Mouse (Mus musculus) adrenal gland, adult 2 months (tissue): Measurements from ENCODE around the gene Mettl6. TPM values are rescaled to one million over a fixed set of nuclear protein-coding genes. Genes with fewer than 3 reads are reported as not detected.
A peak's percentile ranks its signal among the peaks of the same experiment; 100 is the strongest.
"Not testable (repeated sequence)": the region's sequence is repeated elsewhere in the genome, so short reads cannot be mapped to it uniquely, and the experiment has no call there.

Experiments used
- DNase-seq: peaks from one replicate; pipeline ENCODE4 v3.0.0; 2021
- polyA plus RNA-seq: library from polyadenylated mRNA; depleted of rRNA; stranded (reverse); fragments of >200 nt; gene quantifications from 2 replicates; pipeline ENCODE4 v1.2.3, GENCODE M21; 2012
- total RNA-seq, 2 experiments: library from RNA; stranded (reverse); gene quantifications; 2 replicates each; pipeline ENCODE4 v1.2.3; 2021

Gene Mettl6
- total and polyA plus RNA-seq, 3 experiments: 3.8 to 18.7 (median 18.7) TPM

- DNase-seq: no peak
Measured at GRCm38 (mm10) chr14:31473297-31473696, 21.5 kb downstream of the Mettl6 start.

DNA sequence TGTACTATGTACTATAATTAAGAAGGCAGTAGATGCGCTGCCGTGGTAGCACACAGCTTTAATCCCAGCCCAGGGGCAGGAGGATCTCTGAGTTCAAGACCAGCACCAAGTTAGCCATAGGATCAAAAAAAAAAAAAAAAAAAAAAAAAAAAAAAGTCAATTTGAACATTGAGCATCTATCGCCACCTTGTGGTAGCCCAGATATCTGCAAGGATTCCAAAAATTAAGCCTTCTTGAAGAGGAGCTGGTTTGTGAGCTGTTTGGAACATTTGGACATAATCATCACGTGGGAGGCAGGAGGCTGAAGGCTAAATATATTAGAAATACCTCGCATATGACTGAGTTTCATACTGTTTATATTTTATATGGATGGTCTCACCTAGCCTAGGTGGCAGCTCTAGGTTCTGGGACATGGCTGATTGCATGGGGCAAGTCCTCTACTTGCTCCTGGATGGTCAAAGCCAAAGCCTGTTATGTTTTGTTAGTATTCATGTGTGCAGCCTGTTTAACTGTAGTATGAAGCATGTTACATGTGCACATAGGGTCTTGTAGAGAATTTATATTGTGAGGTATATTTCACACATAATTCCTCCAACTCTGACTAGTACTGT is 22.3 kb downstream of the Mettl6 start:
- DNase-seq: peak; percentile 39

GRCm38 (mm10) chr14:31469711-31470110 is 25.1 kb downstream of the Mettl6 start:
- DNase-seq: no peak

DNA sequence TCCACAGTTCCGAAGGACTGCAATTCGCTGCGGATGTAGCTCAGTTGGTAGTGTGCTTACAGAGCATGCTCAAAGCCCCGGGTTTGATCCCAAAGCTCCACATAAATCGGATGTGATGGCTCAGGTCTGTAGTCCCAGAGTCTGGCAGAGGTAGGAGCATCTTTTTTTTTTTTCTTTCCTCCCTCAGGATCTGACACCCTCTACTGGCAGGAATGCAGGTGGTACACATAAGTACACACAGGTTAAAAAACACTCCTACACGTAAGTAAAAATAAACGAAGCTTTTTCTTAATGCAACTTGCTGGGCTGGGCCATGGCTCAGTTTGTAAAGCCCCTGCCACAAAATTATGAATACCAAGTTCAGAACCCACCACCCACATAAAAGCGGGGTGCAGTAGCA is 30.7 kb downstream of the Mettl6 start:
- no peak for DNase-seq

- no peak for DNase-seq
Measured at GRCm38 (mm10) chr14:31462886-31463285, 32.0 kb downstream of the Mettl6 start.

DNA sequence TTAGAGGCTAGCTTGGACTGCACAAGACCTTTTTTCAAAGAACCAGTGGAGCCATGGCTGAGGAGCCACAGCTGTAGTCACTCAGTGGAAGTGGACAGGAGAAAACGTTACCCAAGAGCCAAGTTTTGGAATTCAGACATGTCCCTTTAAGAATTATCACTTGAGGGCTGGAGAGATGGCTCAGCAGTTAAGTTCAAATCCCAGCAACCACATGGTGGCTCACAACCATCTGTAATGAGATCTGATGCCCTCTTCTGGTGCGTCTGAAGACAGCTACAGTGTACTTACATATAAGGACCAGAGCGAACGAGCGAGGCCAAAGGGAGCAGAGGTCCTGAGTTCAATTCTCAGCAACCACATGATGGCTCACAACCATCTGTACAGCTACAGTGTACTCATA is 32.6 kb downstream of the Mettl6 start:
- DNase-seq: not testable (repeated sequence)

DNA sequence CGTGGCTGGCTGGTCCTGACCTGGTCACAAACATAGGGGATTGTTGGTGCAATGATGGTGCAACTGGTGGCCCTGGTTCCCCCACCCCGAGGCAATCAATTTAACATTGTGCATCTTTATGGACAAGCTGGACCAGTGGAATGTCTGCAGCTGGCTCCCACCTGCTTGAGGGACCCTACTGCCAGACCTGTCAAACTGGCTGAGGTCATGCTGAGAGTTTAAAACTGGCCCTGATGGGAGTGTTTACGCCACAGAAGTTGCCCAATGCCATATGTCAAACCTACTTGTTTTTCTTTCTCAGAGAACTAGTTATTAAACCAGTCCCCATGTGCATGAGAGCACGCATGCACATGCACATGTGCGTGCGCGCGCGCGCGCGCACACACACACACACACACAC is 36.8 kb downstream of the Mettl6 start:
- DNase-seq: no peak

GRCm38 (mm10) chr14:31456064-31456721 is 38.6 kb downstream of the Mettl6 start:
- no peak for DNase-seq

DNA sequence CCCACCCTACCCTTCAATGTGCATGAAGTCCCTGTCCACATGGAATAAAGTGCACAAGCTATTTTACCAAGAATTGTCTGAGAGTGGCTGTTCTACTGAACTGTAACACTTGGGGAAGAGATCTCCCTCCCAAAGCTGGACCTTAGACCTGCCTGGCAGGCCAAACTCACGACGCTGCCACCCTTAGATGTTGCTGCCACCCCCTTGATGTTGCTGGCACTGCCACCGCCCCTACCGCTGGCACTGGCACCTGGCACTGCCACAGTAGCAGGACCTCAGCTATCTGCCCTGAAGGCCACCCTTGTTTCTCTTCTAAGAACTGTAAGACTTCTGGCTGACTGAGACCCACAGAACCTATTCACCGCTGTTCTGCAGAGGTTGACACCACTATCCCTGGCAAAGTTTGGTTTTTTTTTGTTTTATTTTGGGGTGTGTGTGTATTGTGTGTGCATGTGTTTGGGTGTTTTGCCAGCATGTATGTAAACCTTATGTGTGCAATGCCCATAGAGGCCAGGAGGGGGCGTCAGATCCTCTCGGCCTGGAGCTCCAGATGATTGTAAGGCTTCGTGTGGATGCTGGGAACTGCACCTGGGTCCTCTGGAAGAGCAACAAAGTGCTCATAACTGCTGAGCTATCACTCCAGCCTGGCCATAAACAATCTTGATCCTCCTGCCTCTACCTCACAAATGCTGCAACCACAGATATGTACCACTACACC is 39.8 kb downstream of the Mettl6 start:
- DNase-seq: peak; percentile 47

DNA sequence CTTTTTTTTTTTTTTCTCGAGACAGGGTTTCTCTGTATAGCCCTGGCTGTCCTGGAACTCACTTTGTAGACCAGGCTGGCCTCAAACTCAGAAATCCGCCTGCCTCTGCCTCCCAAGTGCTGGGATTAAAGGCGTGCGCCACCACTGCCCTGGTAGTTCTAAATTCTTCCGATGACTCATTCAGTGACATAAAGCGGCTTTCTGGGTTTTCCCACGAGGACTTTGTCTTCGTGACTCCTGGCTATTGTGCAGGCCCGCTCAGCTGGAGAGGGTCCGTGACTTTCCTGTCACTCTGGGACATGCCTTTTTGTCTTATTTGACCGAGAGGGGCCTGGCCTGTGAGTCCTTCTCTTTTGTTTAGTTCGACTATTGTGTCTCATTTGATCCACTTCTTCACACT is 40.9 kb downstream of the Mettl6 start:
- DNase-seq: not testable (repeated sequence)

DNA sequence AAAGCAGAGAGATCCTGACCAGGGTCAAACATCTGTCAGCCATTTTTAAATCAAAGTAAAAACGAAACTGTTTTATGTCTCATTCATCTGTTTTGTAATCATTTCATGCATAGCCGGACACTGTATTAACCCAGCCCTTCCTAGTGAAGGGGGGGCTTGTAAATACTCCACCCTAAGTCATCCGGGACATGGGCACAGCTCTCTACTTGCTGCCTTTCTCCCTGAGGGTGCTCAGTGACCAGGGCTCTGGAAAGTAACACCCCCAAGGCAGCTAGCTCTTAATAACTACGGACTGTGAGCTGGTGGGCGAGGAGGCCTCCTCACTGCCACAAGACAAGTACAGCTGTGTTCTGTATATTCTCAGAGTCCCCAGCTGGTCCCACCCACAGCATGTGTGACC is 45.8 kb downstream of the Mettl6 start:
- no peak for DNase-seq

- DNase-seq: no peak
Measured at GRCm38 (mm10) chr14:31443616-31444015, 51.2 kb downstream of the Mettl6 start.

- no peak for DNase-seq
Measured at GRCm38 (mm10) chr14:31440725-31441124, 54.1 kb downstream of the Mettl6 start.

- no peak for DNase-seq
Measured at GRCm38 (mm10) chr14:31440230-31440629, 54.6 kb downstream of the Mettl6 start.

DNA sequence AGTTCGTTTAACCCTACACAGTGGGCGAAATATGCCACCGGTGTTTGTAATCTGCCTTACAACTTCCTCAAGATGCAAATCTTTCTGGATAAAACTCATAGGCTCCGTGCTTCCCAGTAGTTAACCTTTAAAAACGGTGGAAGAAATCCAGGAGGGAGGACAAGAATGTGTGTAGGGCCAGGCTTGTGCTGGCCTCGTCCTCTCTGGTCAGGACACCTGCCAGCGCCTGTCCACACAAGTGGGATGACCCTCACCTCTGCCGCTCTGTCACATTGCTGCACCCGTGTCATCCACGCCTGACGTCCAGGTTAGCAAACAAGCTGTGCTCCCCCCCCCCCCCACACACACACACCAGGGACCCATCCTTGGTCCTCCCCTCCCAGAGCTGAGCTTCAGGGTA is 55.6 kb downstream of the Mettl6 start:
- no peak for DNase-seq

DNA sequence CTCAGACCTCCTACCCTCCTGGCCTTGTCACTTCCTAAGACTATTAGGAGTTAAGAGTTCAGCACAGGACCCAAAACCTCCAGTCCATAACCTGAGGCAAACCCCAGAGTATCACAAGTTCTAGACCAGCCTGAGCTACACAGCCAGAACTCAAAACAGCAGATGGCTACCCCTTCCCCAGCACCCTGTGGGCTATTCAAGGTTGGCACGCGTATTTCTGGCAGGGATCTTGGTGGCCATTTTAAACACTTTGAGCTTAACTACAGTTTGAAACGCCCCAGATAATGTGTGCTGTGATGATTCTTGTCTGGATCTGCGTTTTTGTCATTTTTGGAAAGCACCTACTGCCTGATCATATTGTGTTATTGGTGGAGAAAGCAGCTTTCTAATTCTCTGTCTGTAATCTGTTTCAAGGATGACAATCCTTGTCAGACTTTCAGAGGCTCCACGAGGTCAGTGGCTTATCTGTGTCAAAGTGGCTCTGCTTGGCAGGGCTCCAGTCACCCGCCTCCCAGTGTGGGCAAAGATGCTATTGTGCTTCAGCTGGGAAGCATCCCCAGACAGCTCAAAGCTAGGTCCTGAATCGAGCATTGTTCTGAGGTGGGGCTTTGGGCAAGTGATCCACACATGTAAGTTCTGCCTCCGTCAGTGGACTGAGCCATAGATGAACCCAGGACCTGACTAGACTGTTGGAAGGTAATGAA is 56.9 kb downstream of the Mettl6 start:
- peak; percentile 89 for DNase-seq

GRCm38 (mm10) chr14:31435930-31436693 is 58.7 kb downstream of the Mettl6 start, which contains the start of gene Sh3bp5:
TSS of gene Sh3bp5 (minus strand) at chr14:31436078.
- peak; percentile 98 for DNase-seq

GRCm38 (mm10) chr14:31435018-31435915 is 59.6 kb downstream of the Mettl6 start:
- peak; percentile 62 for DNase-seq

- DNase-seq: peak; percentile 16
Measured at GRCm38 (mm10) chr14:31434426-31434825, 60.4 kb downstream of the Mettl6 start.

DNA sequence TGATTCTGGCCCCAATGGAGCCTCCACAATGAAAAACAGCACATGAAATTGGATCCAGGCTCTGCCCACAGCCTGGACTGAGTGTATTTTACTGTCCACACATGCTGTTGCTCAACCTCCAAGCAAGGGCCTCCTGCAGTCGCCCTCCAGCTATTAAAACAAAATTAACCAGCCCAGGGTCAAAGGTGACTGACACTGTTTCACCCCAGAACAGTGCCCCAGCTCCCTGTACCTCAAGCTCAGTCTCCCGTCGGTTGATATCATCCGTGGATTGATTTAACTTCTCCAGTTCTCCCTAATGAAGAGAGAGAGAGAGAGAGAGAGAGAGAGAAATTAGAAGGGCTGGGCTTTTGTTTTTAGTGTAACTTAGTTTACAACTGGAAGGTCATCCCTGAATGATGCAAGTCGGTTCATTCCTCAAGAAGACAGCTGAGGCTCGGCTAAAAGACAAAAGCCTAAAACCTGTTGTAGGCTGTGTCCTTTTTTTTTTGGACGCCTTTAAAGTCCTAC is 60.9 kb downstream of the Mettl6 start:
- peak; percentile 76 for DNase-seq
